Mouse (Mus musculus) lung, postnatal 0 days (tissue): ENCODE measurements around the gene Duxbl3. TPM values are rescaled to one million over a fixed set of nuclear protein-coding genes. Genes with fewer than 3 reads are reported as not detected.
"Not testable (repeated sequence)": the region's sequence is repeated elsewhere in the genome, so short reads cannot be mapped to it uniquely, and the experiment has no call there.

Source experiments
- ATAC-seq: fragments of 200-750 bp; cut with Nextera tagmentation; 2 replicates; pipeline ENCODE4 v1.8.0; 2017; ENCODE audit warnings: moderate library complexity
- DNase-seq: peaks from one replicate; pipeline ENCODE4 v3.0.0-alpha.2; 2016; ENCODE audit warnings: low spot score
- H3K27ac ChIP-seq: fragments of 300-500 bp; sonication (generic); 2 replicates; pipeline ENCODE4 v1.5.1; 2014; ENCODE audit warnings: antibody characterized with exemption, mild to moderate bottlenecking, low read length, mixed read lengths
- H3K27me3 ChIP-seq: fragments of 300-500 bp; sonication (generic); replicated peaks from 2 replicates; pipeline ENCODE4 v1.6.1; 2014; ENCODE audit warnings: low read length, mixed read lengths; ENCODE audit not compliant: insufficient read depth
- H3K36me3 ChIP-seq: fragments of 300-500 bp; sonication (generic); 2 replicates; pipeline ENCODE4 v1.6.1; 2014; ENCODE audit warnings: low read length, mixed read lengths; ENCODE audit not compliant: insufficient read depth
- H3K4me1 ChIP-seq: fragments of 300-500 bp; sonication (generic); 2 replicates; pipeline ENCODE4 v1.6.1; 2014; ENCODE audit warnings: antibody characterized with exemption, low read depth, low read length, mixed read lengths; ENCODE audit not compliant: insufficient read depth
- H3K4me2 ChIP-seq: fragments of 300-500 bp; sonication (generic); replicated peaks from 2 replicates; pipeline ENCODE4 v1.6.1; 2014; ENCODE audit warnings: low read depth, mild to moderate bottlenecking, low read length, moderate library complexity, mixed read lengths
- H3K4me3 ChIP-seq: fragments of 300-500 bp; sonication (generic); 2 replicates; pipeline ENCODE4 v1.5.1; 2014; ENCODE audit warnings: low read depth, low read length
- H3K9ac ChIP-seq: fragments of 300-500 bp; sonication (generic); replicated peaks from 2 replicates; pipeline ENCODE4 v1.6.1; 2014; ENCODE audit warnings: low read depth, mild to moderate bottlenecking
- H3K9me3 ChIP-seq: fragments of 300-500 bp; sonication (generic); 2 replicates; pipeline ENCODE4 v1.6.1; 2016; ENCODE audit warnings: low read length, mixed read lengths
- CTCF ChIP-seq: IDR thresholded peaks from 2 replicates; pipeline ENCODE4 v1.5.1; 2016; ENCODE audit warnings: antibody characterized with exemption, mild to moderate bottlenecking
- EP300 ChIP-seq: IDR thresholded peaks from 2 replicates; pipeline ENCODE4 v1.6.1; 2016; ENCODE audit warnings: antibody characterized with exemption, mild to moderate bottlenecking, control low read depth
- WGBS: fragments of 180-500 bp; shearing (Covaris S2); extraction: QIAGEN DNeasy Blood & Tissue Kit; methylation state at CpG from one replicate; pipeline ENCODE4 v1.1.7; 2014; 5-methylcytosine and 5-hydroxymethylcytosine counted together
- polyA plus RNA-seq: library from polyadenylated mRNA; unstranded; fragments of >200 nt; fragmentation: Nextera tagmentation; extraction: Ambion mirVana; gene quantifications from 2 replicates; pipeline ENCODE4 v1.2.1, GENCODE M21; 2015

Gene Duxbl3
- 0.21 TPM in 1 of 2 replicates, not detected in the other for polyA plus RNA-seq

DNA sequence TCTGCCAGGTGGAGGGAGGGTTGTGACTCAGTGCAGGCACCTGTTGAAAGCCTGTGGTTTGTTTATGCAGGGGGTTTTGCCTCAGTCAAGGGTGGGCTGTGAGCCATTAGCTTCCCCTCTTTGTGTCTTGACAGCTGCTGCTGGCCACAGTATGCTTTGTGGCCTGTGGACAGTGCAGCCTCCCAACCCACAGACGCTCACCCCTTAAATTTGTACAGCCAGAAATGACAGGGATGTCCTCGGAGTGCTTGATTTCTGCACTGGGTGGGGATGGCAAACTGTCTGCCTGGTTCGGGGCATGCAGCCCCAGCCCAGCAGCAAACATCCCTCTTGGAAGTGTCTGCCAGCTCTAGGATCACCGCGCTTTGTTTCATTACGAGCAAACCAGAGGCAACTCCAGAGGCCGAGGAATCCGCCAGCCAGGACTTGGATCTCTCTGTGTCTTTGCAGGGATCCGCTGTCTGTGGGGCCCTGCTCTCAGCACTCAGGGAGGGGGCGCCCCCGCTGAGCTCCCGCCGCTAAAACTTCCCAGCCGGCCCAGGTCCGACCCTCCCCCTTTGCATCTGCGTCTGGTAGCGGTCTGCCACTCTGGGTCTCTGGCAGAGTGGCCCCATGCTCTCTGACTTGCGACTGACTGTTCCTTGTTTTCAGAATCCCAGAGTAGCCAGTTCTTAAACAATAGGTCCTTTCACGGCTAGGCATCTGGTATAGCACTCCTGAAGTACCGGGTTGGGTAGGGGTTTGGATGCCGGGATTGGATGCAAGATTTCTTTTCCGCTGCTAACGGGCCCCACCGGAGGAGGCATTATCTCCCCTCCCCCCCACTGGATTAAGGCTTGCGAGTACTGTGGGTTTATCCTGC is at the start of gene Duxbl3:
TSS of gene Duxbl3 (plus strand) at position 207 of the 862 bp plus-strand sequence.
- H3K27ac ChIP-seq, H3K36me3 ChIP-seq, DNase-seq, H3K4me3 ChIP-seq, H3K9me3 ChIP-seq, H3K9ac ChIP-seq, H3K4me1 ChIP-seq, H3K27me3 ChIP-seq, H3K4me2 ChIP-seq: not testable (repeated sequence)
- ATAC-seq: peak; percentile 61
- no CpG with 5 or more reads among the region's 25 CpGs for WGBS

DNA sequence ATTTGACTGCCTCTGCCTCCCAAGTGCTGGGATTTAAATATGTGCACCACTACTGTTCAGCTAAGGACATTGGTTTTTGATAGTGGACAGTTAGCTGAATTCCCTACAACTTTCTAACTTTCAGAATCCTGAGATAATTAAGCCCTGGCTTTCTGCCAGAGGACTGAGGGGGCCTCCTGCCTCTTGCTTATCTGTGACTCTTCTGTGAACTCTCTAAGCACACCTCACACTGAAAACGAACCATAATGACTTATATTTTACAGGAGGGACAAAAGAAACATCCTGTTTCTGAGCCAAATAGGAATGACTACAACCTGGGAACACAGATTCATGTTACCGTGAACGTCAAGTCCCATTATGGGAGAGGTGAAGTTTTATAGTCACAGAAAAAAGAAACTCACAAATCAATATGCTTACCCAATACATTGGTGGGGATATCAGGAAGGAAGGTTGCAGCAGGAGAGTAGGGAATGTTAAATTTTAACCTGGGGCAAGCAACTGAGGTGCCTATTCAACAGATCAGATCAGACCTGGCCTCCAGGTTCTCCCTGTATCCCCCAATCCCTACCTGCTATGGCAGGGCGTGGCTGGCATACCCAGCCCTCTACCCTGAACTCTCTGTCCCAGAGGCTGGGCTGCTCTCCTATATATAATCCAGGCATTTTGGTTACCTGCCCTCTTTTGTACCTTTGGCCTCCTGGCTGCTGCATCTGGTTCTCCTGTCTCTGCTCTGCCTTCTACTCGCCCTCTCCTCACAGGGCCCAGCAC is 41.3 kb upstream of the Duxbl3 start:
- not testable (repeated sequence) for H3K4me2 ChIP-seq, H3K27ac ChIP-seq, H3K36me3 ChIP-seq, H3K9ac ChIP-seq, H3K4me1 ChIP-seq, H3K9me3 ChIP-seq, DNase-seq, H3K4me3 ChIP-seq, ATAC-seq, H3K27me3 ChIP-seq
- no CpG with 5 or more reads among the region's 5 CpGs for WGBS

DNA sequence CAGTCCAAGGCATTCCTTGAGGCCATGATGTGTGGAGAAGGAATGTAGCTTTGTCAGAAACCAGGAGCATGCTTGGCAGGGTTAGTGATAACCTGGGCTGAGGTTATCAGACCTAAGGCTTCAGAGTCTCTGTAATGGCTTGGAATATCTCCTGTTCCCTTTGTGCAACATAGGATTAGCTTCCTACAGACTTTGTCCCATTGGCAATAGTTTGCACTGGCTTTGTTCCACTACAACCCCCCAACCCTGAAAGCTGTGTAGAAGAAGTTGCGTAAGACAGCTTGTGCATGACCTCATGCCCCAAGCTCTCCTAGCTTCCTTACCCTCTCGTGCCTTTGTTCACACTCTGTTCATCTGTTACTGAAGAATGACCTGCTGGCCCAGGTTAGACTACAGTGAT is 20.6 kb upstream of the Duxbl3 start:
- H3K27ac ChIP-seq, H3K27me3 ChIP-seq, ATAC-seq, H3K9me3 ChIP-seq, H3K4me3 ChIP-seq, H3K9ac ChIP-seq, H3K4me1 ChIP-seq, H3K4me2 ChIP-seq, DNase-seq, H3K36me3 ChIP-seq: not testable (repeated sequence)
- WGBS: no CpG with 5 or more reads among the region's 2 CpGs

DNA sequence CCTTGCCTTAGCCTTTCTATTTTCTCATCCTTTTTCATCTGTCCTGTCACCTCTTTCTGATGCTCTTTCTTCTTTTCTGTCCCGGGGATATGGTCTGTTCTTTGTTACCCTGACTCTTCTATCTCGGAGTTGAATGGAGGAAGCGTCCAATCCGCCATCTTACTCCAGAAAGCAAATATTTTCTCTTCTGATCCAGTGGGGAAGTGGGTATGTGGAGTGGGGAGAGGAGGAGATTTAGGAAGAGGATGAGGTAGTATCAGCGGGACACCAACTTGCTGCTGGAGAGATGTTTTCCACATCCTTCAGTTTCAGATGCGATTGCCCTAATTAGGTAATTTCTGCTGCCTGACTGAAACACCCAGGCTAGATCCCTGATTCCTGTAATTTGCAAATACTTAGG is 967 bp downstream of the Duxbl3 start:
- not testable (repeated sequence) for H3K36me3 ChIP-seq, H3K9me3 ChIP-seq, H3K9ac ChIP-seq, DNase-seq, H3K4me3 ChIP-seq, H3K4me1 ChIP-seq, H3K27me3 ChIP-seq, H3K27ac ChIP-seq, ATAC-seq, H3K4me2 ChIP-seq
- no CpG with 5 or more reads among the region's 6 CpGs for WGBS

DNA sequence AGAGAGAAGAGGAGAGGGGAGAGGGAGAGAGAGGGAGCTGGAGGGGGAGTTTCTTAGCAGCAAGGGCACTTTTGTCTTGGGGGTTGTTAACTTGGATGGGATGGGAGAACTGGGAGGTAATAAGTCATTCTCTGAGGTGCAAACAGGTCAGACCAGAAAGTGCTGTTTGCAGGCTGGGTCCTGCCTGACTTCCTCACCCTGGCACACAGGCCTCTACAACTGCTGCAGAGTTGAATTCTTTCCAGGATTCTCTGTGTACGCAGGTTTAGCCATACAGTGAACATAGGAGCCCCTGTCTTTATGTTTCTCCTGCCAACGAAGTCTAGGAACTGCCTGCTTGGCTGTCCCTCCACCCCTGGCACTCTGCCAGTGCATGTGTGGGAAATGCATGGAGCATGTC is 29.0 kb downstream of the Duxbl3 start:
- H3K27ac ChIP-seq, ATAC-seq, H3K9ac ChIP-seq, H3K27me3 ChIP-seq, H3K4me2 ChIP-seq, H3K36me3 ChIP-seq, DNase-seq, H3K9me3 ChIP-seq, H3K4me3 ChIP-seq, H3K4me1 ChIP-seq: not testable (repeated sequence)
- no CpG with 5 or more reads among the region's 2 CpGs for WGBS

DNA sequence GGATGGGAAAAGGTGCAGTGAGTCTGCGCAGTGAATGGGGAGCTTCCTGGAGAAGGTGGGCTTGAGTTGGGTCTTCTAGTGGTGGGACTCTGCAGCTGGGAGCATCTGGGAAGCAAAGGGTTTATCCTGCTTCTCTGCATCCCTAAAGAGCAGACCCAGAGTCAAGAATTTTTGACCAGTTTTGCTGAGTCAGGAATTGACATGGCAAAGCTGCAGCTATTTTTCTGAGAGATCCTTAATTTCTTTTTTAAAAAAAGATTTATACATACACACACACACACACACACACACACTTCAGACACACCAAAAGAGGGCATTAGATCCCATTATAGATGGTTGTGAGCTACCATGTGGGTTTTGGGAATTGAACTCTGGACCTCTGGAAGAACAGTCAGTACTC is 36.1 kb downstream of the Duxbl3 start:
- ATAC-seq (no peak), DNase-seq (no peak)
- no peak overlapping the region for H3K4me2 ChIP-seq
- no peaks in the 10 kb centered on the region for H3K36me3 ChIP-seq
- no peaks in the 10 kb centered on the region for H3K9me3 ChIP-seq
- H3K4me3 ChIP-seq: no peak overlapping the region
- H3K27me3 ChIP-seq: no peaks in the 10 kb centered on the region
- TF ChIP-seq CTCF (no peak), EP300 (no peak)
- H3K27ac ChIP-seq: no peak overlapping the region
- no peaks in the 10 kb centered on the region for H3K4me1 ChIP-seq
- H3K9ac ChIP-seq: no peak overlapping the region
- 94% methylated on average over 1 of the region's 1 CpGs for WGBS
